Mouse (Mus musculus) limb, embryonic 13.5 days (tissue): ENCODE data around the gene Gm10447. TPM values are rescaled to one million over a fixed set of nuclear protein-coding genes. Genes with fewer than 3 reads are reported as not detected.

ENCODE experiments used
- ATAC-seq: fragments of 200-750 bp; cut with Nextera tagmentation; 2 replicates; pipeline ENCODE4 v1.8.0; 2017; ENCODE audit warnings: low read depth, moderate number of reproducible peaks, moderate TSS enrichment; ENCODE audit not compliant: low FRiP score
- H3K27ac ChIP-seq: fragments of 300-500 bp; sonication (generic); 2 replicates; pipeline ENCODE4 v1.5.1; 2015; ENCODE audit warnings: inconsistent platforms, mild to moderate bottlenecking, moderate library complexity
- H3K27me3 ChIP-seq: fragments of 300-500 bp; sonication (generic); 2 replicates; pipeline ENCODE4 v1.6.1; 2015; ENCODE audit warnings: mild to moderate bottlenecking, inconsistent platforms
- H3K36me3 ChIP-seq: fragments of 300-500 bp; sonication (generic); 2 replicates; pipeline ENCODE4 v1.6.1; 2015; ENCODE audit warnings: inconsistent platforms, mild to moderate bottlenecking, moderate library complexity
- H3K4me1 ChIP-seq: fragments of 300-500 bp; sonication (generic); 2 replicates; pipeline ENCODE4 v1.6.1; 2015; ENCODE audit warnings: inconsistent platforms
- H3K4me2 ChIP-seq: fragments of 300-500 bp; sonication (generic); replicated peaks from 2 replicates; pipeline ENCODE4 v1.6.1; 2015; ENCODE audit warnings: inconsistent platforms, mild to moderate bottlenecking, moderate library complexity
- H3K4me3 ChIP-seq: fragments of 300-500 bp; sonication (generic); 2 replicates; pipeline ENCODE4 v1.5.1; 2015; ENCODE audit warnings: moderate library complexity, mild to moderate bottlenecking, inconsistent platforms
- H3K9ac ChIP-seq: fragments of 300-500 bp; sonication (generic); 2 replicates; pipeline ENCODE4 v1.6.1; 2015; ENCODE audit warnings: mild to moderate bottlenecking, inconsistent platforms
- H3K9me3 ChIP-seq: fragments of 300-500 bp; sonication (generic); 2 replicates; pipeline ENCODE4 v1.6.1; 2016; ENCODE audit warnings: inconsistent platforms
- WGBS: fragments of 180-500 bp; shearing (Covaris S2); methylation state at CpG from one replicate; pipeline ENCODE4 v1.1.7; 2015; 5-methylcytosine and 5-hydroxymethylcytosine counted together
- polyA plus RNA-seq: library from polyadenylated mRNA; unstranded; fragments of >200 nt; fragmentation: Nextera tagmentation; extraction: Ambion mirVana; gene quantifications from 2 replicates; pipeline ENCODE4 v1.2.1, GENCODE M21; 2015

The Gm10447 gene
- 0.18 and 0.29 TPM in 2 replicates for polyA plus RNA-seq

- Histone ChIP-seq H3K27me3 (peaks cover 27% of the 10 kb centered on the region), H3K4me2 (peak within 1 kb of the TSS; percentile 72), H3K27ac (peak within 1 kb of the TSS; percentile 34; the same call in 1 of the 2 replicates), H3K9ac (peak within 1 kb of the TSS; percentile 71), H3K9me3 (no peaks in the 10 kb centered on the region), H3K36me3 (no peaks in the 10 kb centered on the region), H3K4me3 (peak within 1 kb of the TSS; percentile 61), H3K4me1 (peaks cover 8% of the 10 kb centered on the region; the same call in 1 of the 2 replicates)
- WGBS = 4% methylated on average over 41 of the region's 42 CpGs
- peak; percentile 83 for ATAC-seq
These were observed at the start of gene Gm10447, which contains the start of gene Shroom1 for GRCm38 (mm10) chr11:53456474-53457371. Gene Gm10447 (minus strand): TSS chr11:53457110. Gene Shroom1 (plus strand): TSS chr11:53457205.

GRCm38 (mm10) chr11:53505026-53505663 is 48.2 kb upstream of the Gm10447 start:
- H3K9ac ChIP-seq = no peak overlapping the region
- H3K4me3 ChIP-seq = no peak overlapping the region
- no peaks in the 10 kb centered on the region for H3K36me3 ChIP-seq
- no peak overlapping the region for H3K27ac ChIP-seq
- no peak for ATAC-seq
- 54% methylated on average over 5 of the region's 5 CpGs for WGBS
- H3K27me3 ChIP-seq = no peaks in the 10 kb centered on the region
- no peak overlapping the region for H3K4me2 ChIP-seq
- H3K4me1 ChIP-seq = peaks cover 8% of the 10 kb centered on the region
- no peaks in the 10 kb centered on the region for H3K9me3 ChIP-seq

DNA sequence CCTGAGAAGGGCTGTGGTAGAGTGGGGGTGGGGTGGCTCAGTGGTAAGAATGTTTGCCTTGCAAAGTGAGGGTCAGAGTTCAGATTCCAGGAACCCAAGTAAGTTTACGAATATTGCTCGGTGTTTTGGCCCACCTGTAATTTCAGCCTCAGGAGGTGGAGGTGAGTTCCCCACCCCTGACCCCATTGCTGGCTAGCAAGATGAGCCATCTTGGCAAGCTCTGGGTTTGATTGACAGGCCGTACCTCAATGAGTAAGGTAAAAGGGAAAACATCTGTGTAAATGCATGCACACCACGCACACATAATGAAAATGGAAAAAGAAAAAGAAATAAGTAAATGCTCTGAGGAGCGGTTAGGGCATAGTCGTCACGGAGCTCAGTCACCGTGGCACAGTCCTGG is 47.5 kb upstream of the Gm10447 start:
- H3K27me3 ChIP-seq = no peaks in the 10 kb centered on the region
- 85% methylated on average over 8 of the region's 8 CpGs for WGBS

GRCm38 (mm10) chr11:53503738-53504137 is 46.8 kb upstream of the Gm10447 start:
- Histone ChIP-seq H3K4me3 (no peak overlapping the region), H3K36me3 (no peaks in the 10 kb centered on the region), H3K9me3 (no peaks in the 10 kb centered on the region), H3K9ac (no peak overlapping the region), H3K4me2 (no peak overlapping the region), H3K27ac (no peak overlapping the region), H3K27me3 (no peaks in the 10 kb centered on the region), H3K4me1 (peaks cover 8% of the 10 kb centered on the region)
- 86% methylated on average over 5 of the region's 5 CpGs for WGBS
- no peak for ATAC-seq

More for the DNA sequence above, 47.5 kb upstream of the Gm10447 start:
- Histone ChIP-seq H3K9me3 (no peaks in the 10 kb centered on the region), H3K4me3 (no peak overlapping the region), H3K36me3 (no peaks in the 10 kb centered on the region), H3K9ac (no peak overlapping the region), H3K4me1 (peaks cover 8% of the 10 kb centered on the region), H3K27ac (no peak overlapping the region), H3K4me2 (no peak overlapping the region)
- ATAC-seq = no peak

GRCm38 (mm10) chr11:53502039-53502765 is 45.3 kb upstream of the Gm10447 start:
- Histone ChIP-seq H3K27ac (no peak overlapping the region), H3K4me3 (no peak overlapping the region), H3K9ac (no peak overlapping the region), H3K9me3 (no peaks in the 10 kb centered on the region), H3K4me2 (no peak overlapping the region), H3K36me3 (no peaks in the 10 kb centered on the region), H3K4me1 (peaks cover 6% of the 10 kb centered on the region), H3K27me3 (no peaks in the 10 kb centered on the region)
- no peak for ATAC-seq
- 76% methylated on average over 8 of the region's 8 CpGs for WGBS

GRCm38 (mm10) chr11:53500569-53500968 is 43.7 kb upstream of the Gm10447 start:
- H3K9me3 ChIP-seq = no peaks in the 10 kb centered on the region
- peak overlapping the region; percentile 46 for H3K4me2 ChIP-seq
- no peak overlapping the region for H3K9ac ChIP-seq
- H3K4me3 ChIP-seq = no peak overlapping the region
- peaks cover 7% of the 10 kb centered on the region for H3K4me1 ChIP-seq
- WGBS = 9% methylated on average over 11 of the region's 11 CpGs
- peak; percentile 40; the same call in 1 of the 2 replicates for ATAC-seq
- no peaks in the 10 kb centered on the region for H3K36me3 ChIP-seq
- no peak overlapping the region for H3K27ac ChIP-seq
- H3K27me3 ChIP-seq = no peaks in the 10 kb centered on the region

- Histone ChIP-seq H3K4me1 (peaks cover 9% of the 10 kb centered on the region), H3K4me2 (no peak overlapping the region), H3K27me3 (no peaks in the 10 kb centered on the region), H3K9ac (no peak overlapping the region), H3K4me3 (no peak overlapping the region), H3K9me3 (no peaks in the 10 kb centered on the region), H3K27ac (no peak overlapping the region), H3K36me3 (no peaks in the 10 kb centered on the region)
- 71% methylated on average over 6 of the region's 6 CpGs for WGBS
- no peak for ATAC-seq
These were observed 40.0 kb upstream of the Gm10447 start for GRCm38 (mm10) chr11:53496946-53497345.

GRCm38 (mm10) chr11:53495417-53495816 is 38.5 kb upstream of the Gm10447 start:
- no peak overlapping the region for H3K9ac ChIP-seq
- no peak overlapping the region for H3K27ac ChIP-seq
- peaks cover 8% of the 10 kb centered on the region for H3K4me1 ChIP-seq
- H3K4me2 ChIP-seq = no peak overlapping the region
- H3K9me3 ChIP-seq = no peaks in the 10 kb centered on the region
- no peaks in the 10 kb centered on the region for H3K36me3 ChIP-seq
- WGBS = 51% methylated on average over 6 of the region's 6 CpGs
- no peak for ATAC-seq
- no peak overlapping the region for H3K4me3 ChIP-seq
- no peaks in the 10 kb centered on the region for H3K27me3 ChIP-seq

GRCm38 (mm10) chr11:53493243-53493955 is 36.5 kb upstream of the Gm10447 start:
- WGBS = 24% methylated on average over 3 of the region's 3 CpGs
- Histone ChIP-seq H3K27ac (no peak overlapping the region), H3K4me2 (no peak overlapping the region), H3K9me3 (no peaks in the 10 kb centered on the region), H3K4me3 (no peak overlapping the region), H3K27me3 (no peaks in the 10 kb centered on the region), H3K36me3 (no peaks in the 10 kb centered on the region), H3K9ac (no peak overlapping the region), H3K4me1 (peaks cover 7% of the 10 kb centered on the region; the same call in 1 of the 2 replicates)
- ATAC-seq = no peak

- Histone ChIP-seq H3K9me3 (no peaks in the 10 kb centered on the region), H3K27ac (no peak overlapping the region), H3K4me2 (no peak overlapping the region), H3K36me3 (no peaks in the 10 kb centered on the region), H3K9ac (no peak overlapping the region), H3K4me1 (peaks cover 12% of the 10 kb centered on the region), H3K27me3 (peaks cover 14% of the 10 kb centered on the region), H3K4me3 (no peak overlapping the region)
- ATAC-seq = no peak
- WGBS = 39% methylated on average over 8 of the region's 8 CpGs
These were observed 35.1 kb upstream of the Gm10447 start for GRCm38 (mm10) chr11:53491954-53492401.

DNA sequence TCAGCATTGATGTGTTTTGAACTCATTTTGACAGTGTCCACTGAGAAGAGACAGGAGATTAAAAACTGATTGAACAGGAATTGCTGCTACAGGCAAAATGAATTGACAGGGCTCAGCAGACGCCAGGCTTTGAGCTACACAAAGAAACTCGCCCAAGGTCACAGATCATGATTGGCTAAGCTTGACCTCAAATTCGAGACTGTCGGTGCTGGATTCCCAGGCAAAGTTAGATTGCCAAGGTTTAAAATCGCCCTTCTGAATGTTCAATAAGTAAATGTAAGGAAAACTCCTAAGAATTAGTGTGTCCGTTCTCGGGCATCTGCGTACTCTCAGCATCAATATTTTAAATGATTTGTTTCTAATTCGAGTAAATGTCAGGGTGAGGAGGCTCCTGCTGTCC is 32.5 kb upstream of the Gm10447 start:
- 85% methylated on average over 9 of the region's 9 CpGs for WGBS
- Histone ChIP-seq H3K9ac (no peak overlapping the region), H3K27me3 (peaks cover 29% of the 10 kb centered on the region), H3K27ac (no peak overlapping the region), H3K4me1 (peaks cover 13% of the 10 kb centered on the region), H3K9me3 (no peaks in the 10 kb centered on the region), H3K36me3 (no peaks in the 10 kb centered on the region), H3K4me3 (no peak overlapping the region), H3K4me2 (no peak overlapping the region)
- ATAC-seq = no peak
